Mouse (Mus musculus) small intestine, adult 2 months (tissue): ENCODE data around the gene Ncam1. TPM values are rescaled to one million over a fixed set of nuclear protein-coding genes. Genes with fewer than 3 reads are reported as not detected.

ENCODE experiments used
- H3K27ac ChIP-seq: fragments of 200-500 bp; 2 replicates; pipeline ENCODE4 v1.5.1; 2012; ENCODE audit warnings: low read depth, low read length, control low read depth, inconsistent platforms; ENCODE audit not compliant: insufficient read depth
- H3K27me3 ChIP-seq: fragments of 200-500 bp; 2 replicates; pipeline ENCODE4 v1.6.1; 2012; ENCODE audit warnings: mild to moderate bottlenecking, moderate library complexity, low read length, inconsistent platforms; ENCODE audit not compliant: control insufficient read depth, insufficient read depth
- H3K36me3 ChIP-seq: fragments of 200-500 bp; 2 replicates; pipeline ENCODE4 v1.6.1; 2012; ENCODE audit warnings: mild to moderate bottlenecking, low read length, control low read depth, inconsistent platforms; ENCODE audit not compliant: control insufficient read depth, insufficient read depth
- H3K4me1 ChIP-seq: fragments of 200-500 bp; 2 replicates; pipeline ENCODE4 v1.6.1; 2012; ENCODE audit warnings: low read length, inconsistent platforms, mixed read lengths; ENCODE audit not compliant: control insufficient read depth, insufficient read depth, insufficient read length
- H3K4me3 ChIP-seq: fragments of 200-500 bp; 2 replicates; pipeline ENCODE4 v1.5.1; 2012; ENCODE audit warnings: low read depth, mild to moderate bottlenecking, control low read depth, inconsistent platforms, low read length, moderate library complexity
- CTCF ChIP-seq: fragments of 200-500 bp; IDR thresholded peaks from 2 replicates; pipeline ENCODE4 v1.5.1; 2012; ENCODE audit warnings: low read depth, mild to moderate bottlenecking, control low read depth, inconsistent platforms, low read length, moderate library complexity, mixed read lengths; ENCODE audit not compliant: insufficient replicate concordance, insufficient read length; ENCODE audit errors: extremely low read depth
- POLR2A ChIP-seq: fragments of 200-500 bp; IDR thresholded peaks from 2 replicates; pipeline ENCODE4 v1.6.1; 2012; ENCODE audit warnings: low read depth, mild to moderate bottlenecking, control low read depth, inconsistent platforms, low read length, moderate library complexity
- WGBS: fragments of 180-500 bp; shearing (Covaris S2); methylation state at CpG from one replicate; pipeline ENCODE4 v1.1.7; 2018; 5-methylcytosine and 5-hydroxymethylcytosine counted together
- polyA plus RNA-seq: library from polyadenylated mRNA; depleted of rRNA; stranded (reverse); fragments of >200 nt; gene quantifications from 2 replicates; pipeline ENCODE4 v1.2.3, GENCODE M21; 2012

Gene Ncam1
- polyA plus RNA-seq, 1 experiment = 3.5 TPM

DNA sequence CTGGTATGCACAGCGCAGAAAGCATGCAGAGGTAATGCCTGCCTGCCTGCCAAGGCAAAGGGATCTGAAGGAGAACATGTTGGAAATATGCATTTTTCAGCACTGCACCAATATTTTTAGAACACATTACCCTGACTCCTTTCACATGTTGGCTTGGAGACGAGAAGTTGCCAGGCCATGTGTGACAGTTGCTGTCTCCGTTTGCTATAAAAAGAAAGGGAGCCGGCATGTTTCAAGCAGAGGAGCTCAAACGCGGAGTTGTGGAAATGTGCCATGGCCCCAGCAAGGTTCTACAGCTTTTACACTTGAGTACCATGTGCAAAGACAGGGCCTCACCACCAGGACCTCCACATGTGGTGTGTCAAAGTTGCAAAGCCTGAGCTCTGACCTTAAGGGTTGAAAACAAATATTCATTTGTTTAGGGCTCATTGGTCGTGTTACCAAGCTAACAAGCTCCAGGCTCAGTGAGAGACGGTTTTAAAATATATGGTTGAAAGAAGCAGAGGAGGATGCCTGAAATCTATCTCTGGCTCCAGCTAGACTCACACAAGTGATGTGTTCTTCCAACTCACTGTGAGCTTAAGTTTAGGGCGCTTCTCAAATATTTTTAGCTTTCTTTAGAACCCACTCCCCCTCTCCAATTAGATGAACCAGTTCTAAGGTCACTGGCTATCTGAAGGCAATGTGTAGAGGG lies 179.9 kb downstream of the Ncam1 start:
- Histone ChIP-seq H3K27ac (no peak overlapping the region), H3K4me3 (no peak overlapping the region), H3K36me3 (no peaks in the 10 kb centered on the region), H3K4me1 (no peaks in the 10 kb centered on the region), H3K27me3 (no peaks in the 10 kb centered on the region)
- WGBS = 83% methylated on average over 9 of the region's 9 CpGs
- TF ChIP-seq POLR2A (no peak), CTCF (no peak)

DNA sequence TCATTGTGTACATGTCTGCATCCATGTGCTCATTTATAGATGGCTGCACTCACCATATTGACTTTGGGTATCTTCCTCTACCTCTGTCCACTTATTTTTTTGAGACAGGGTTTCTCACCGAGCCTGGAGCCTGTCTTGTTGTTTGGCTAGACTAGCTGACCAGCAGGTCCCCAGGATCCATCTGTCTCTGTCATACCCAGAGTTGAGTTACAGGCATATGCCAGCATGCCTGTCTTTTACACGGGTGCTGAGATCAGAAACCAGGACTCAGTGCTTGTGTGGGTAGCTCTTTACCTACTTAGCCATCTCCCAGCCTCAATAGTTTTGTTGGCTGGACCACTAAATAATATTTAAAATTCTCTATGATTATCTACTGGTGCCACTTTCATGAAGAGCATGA lies 180.5 kb downstream of the Ncam1 start:
- TF ChIP-seq POLR2A = no peak
- no peak for TF ChIP-seq CTCF
- H3K4me3 ChIP-seq = no peak overlapping the region
- H3K4me1 ChIP-seq = no peaks in the 10 kb centered on the region
- no peaks in the 10 kb centered on the region for H3K27me3 ChIP-seq
- no peak overlapping the region for H3K27ac ChIP-seq
- no peaks in the 10 kb centered on the region for H3K36me3 ChIP-seq
- 70% methylated on average over 2 of the region's 2 CpGs for WGBS

DNA sequence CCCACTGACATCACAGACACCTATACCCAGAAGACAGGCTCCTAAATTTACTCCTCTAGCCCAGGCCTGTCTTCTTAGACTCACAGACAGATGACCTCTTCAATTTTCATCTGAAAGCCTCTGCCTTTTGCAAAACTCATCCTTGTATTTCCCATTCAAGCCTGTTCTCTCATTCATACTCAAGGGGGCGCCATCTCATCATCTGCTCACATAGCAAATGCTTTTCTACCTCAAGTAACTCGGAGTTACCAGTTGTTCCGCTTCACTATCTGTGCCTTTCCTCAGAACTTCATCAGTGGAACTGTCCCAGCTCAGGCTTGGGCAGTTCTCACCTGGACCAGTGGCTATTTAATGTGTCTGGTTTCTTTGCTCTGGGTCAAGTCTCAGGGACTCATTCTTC lies 181.5 kb downstream of the Ncam1 start:
- TF ChIP-seq POLR2A = no peak
- TF ChIP-seq CTCF = no peak
- Histone ChIP-seq H3K4me1 (no peaks in the 10 kb centered on the region), H3K4me3 (no peak overlapping the region), H3K36me3 (no peaks in the 10 kb centered on the region), H3K27me3 (no peaks in the 10 kb centered on the region), H3K27ac (no peak overlapping the region)
- WGBS = 14% methylated on average over 3 of the region's 3 CpGs

DNA sequence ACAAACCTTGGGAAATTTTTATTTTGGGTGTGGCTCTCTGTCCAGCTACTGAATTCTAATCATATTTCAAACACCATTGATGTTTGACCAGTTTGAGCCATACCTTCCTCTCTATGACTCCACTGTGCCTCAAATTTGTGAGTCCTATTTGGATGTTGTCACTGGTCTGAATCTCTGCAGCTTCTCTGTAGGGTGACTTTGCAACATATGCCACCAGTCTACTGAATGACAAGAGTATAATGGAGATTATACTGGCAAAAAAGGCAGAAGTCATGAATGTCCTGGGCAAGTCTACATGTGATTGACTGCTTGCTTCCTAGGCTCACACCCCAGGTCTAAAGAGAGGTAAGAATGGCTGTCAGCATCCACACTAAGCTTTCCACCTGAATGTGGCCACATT lies 186.3 kb downstream of the Ncam1 start:
- Histone ChIP-seq H3K27ac (no peak overlapping the region), H3K36me3 (no peaks in the 10 kb centered on the region), H3K4me1 (no peaks in the 10 kb centered on the region), H3K4me3 (no peak overlapping the region), H3K27me3 (no peaks in the 10 kb centered on the region)
- TF ChIP-seq CTCF (no peak), POLR2A (no peak)

DNA sequence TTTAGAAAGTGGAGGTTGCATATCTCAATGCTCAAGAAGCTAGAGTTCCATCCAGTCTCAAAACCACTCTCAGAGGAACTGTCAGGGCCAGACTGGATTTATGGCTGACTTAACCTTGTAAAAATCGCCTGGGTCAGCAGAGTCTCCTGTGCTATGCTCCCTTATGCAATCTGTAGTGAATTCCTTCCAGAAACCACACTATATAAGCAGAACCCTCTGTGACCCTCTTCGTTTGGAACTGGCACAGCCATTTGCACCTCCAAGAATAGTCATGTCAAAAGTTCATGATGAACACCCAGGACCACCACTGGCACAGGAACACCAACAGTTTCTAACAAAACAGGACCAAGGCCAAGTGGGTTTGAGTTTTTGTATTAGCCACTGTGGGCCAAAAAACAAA lies 190.5 kb downstream of the Ncam1 start:
- Histone ChIP-seq H3K27me3 (no peaks in the 10 kb centered on the region), H3K27ac (no peak overlapping the region), H3K36me3 (no peaks in the 10 kb centered on the region), H3K4me3 (no peak overlapping the region), H3K4me1 (no peaks in the 10 kb centered on the region)
- WGBS = 43% methylated on average over 2 of the region's 2 CpGs
- TF ChIP-seq CTCF = no peak
- TF ChIP-seq POLR2A = no peak

DNA sequence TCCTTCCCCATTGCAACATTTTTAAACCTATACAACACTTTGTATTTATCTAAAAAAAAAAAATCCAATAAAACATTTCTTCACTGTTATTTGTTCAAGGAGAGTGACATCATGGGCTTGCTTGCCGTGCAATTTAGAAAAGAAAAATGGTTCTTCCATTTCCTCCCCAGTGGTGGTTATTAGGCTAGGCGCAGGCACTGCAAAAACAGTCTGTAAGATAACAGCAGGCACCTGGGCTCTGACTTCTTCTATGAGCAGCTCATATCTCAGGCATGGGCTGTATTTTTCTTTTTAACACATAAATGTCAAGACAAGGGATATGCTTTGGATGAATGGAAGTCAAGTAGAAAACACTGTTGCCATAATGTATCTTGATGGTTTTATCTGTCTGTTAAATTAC lies 192.0 kb downstream of the Ncam1 start:
- Histone ChIP-seq H3K4me1 (no peaks in the 10 kb centered on the region), H3K4me3 (no peak overlapping the region), H3K36me3 (no peaks in the 10 kb centered on the region), H3K27ac (no peak overlapping the region), H3K27me3 (no peaks in the 10 kb centered on the region)
- TF ChIP-seq CTCF (no peak), POLR2A (no peak)
- WGBS = 36% methylated on average over 2 of the region's 2 CpGs

DNA sequence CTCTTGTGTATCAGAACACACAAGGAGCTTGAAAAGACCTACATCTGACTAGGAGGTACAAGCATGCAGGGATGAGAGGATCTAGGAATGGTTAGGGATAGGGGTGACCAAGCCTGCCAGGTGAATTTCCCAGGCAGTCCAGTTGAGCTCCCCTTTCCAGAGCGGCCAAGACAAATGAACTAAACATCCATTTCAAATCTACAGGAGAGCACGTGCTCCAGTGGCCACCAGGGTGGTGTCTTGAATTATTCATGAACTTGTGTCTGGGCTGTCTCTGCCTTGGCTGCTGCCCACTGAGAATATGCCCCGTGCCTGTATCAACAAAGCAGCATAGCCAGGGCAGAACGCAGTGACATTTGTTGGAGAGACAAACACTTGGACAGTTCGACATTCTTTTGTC lies 192.4 kb downstream of the Ncam1 start:
- no peak overlapping the region for H3K27ac ChIP-seq
- TF ChIP-seq POLR2A (no peak), CTCF (no peak)
- no peak overlapping the region for H3K4me3 ChIP-seq
- 41% methylated on average over 5 of the region's 5 CpGs for WGBS
- H3K27me3 ChIP-seq = no peaks in the 10 kb centered on the region
- H3K4me1 ChIP-seq = no peaks in the 10 kb centered on the region
- no peaks in the 10 kb centered on the region for H3K36me3 ChIP-seq

DNA sequence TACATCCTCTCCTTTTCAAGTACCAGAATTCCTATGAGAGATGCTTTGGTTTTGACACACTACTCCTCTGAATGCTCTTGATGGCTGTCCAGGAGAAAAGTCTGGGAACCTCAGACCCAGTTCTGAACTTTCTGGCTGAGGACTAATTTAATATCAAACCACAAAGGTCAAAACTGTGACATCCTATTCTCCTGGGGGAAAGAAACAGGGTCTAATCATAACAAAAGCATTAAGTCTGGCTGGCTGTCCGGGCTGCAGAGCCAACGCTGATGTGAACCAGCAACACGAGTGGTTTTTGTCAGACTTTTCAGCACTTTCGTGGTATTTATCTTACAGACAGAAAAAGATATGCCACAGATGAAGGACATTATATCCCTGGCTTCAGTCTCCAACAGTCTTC lies 192.9 kb downstream of the Ncam1 start:
- Histone ChIP-seq H3K4me1 (no peaks in the 10 kb centered on the region), H3K36me3 (no peaks in the 10 kb centered on the region), H3K27ac (no peak overlapping the region), H3K27me3 (no peaks in the 10 kb centered on the region), H3K4me3 (no peak overlapping the region)
- TF ChIP-seq POLR2A (no peak), CTCF (no peak)
- WGBS = 67% methylated on average over 4 of the region's 4 CpGs
